Mouse (Mus musculus) small intestine, adult 10 weeks (tissue): ENCODE results near the gene Gm5447. TPM values are rescaled to one million over a fixed set of nuclear protein-coding genes. Genes with fewer than 3 reads are reported as not detected.

Source experiments
- polyA plus RNA-seq: library from polyadenylated mRNA; stranded (reverse); fragments of 350-450 nt; fragmentation: Illumina TruSeq; extraction: RNeasy Lipid Tissue Mini Kit (QIAGEN cat#74804); gene quantifications from one replicate; pipeline ENCODE4 v1.2.3, GENCODE M21; 2014; ENCODE audit warnings: low replicate concordance

Gene Gm5447
- not detected for polyA plus RNA-seq

GRCm38 (mm10) chr13:30973501-30974246 lies at the start of gene Gm5447, which contains the start of gene Exoc2:
Gene Gm5447, plus strand, starts transcription at chr13:30974204.
Gene Exoc2, minus strand, starts transcription at chr13:30974093.

GRCm38 (mm10) chr13:30947540-30947939 lies 26.5 kb upstream of the Gm5447 start, which contains the start of gene Hus1b:
Gene Hus1b, minus strand, starts transcription at chr13:30947759.

Other genes with a start within 250 kb of the Gm5447 start
- gene Irf4, start 225.0 kb upstream of the Gm5447 start, polyA plus RNA-seq, result 4.4 TPM
- gene Hus1b, start 26.4 kb upstream of the Gm5447 start, polyA plus RNA-seq, result not detected
- gene Exoc2, start 111 bp upstream of the Gm5447 start, polyA plus RNA-seq, result 22.7 TPM